14 mouse cellular contexts compared by ENCODE assay signal in genomic region chr17:7794093-7794492, GRCm38 (mm10). TPM values are rescaled to one million over a fixed set of nuclear protein-coding genes. Genes with fewer than 3 reads are reported as not detected.
DNase-seq lines count a peak whose midpoint lies in the region; ATAC-seq lines count a peak whose summit lies in the region.
"Had no signal": no experiment of that assay in that cellular context is flagged by ENCODE, and none has a peak within 500 bp of the region (broad histone marks: within the 10 kb centered on the region; RNA-seq: fewer than 3 reads in every experiment).

No protein-coding gene starts in this region.

- WGBS in lung, embryonic 16.5 days, result 66% methylated on average over 6 of the region's 6 CpGs

- peak; percentile 7 for DNase-seq in adrenal gland, postnatal 10 days
- DNase-seq in adrenal gland, adult 8-10 months, result no peak
- no peak for DNase-seq in lung, postnatal 25 days (ENCODE audit: low spot score)
- peak; percentile 6 to 13 for DNase-seq in heart, postnatal 36 days
- DNase-seq in skeletal muscle tissue, adult 2 months (ENCODE audit: low read depth, low spot score), result peak; percentile 64
- no peak for DNase-seq in c-Kit-positive CD71-positive TER-119-positive erythroid progenitor cells, embryonic 14.5 days (ENCODE audit: low spot score)
- DNase-seq: cerebellum, adult 2 months; kidney, adult 9 months; liver, embryonic 13.5 days; midbrain, embryonic 14.5 days had no signal

- intact Hi-C loops in heart, postnatal 36 days (cut with DNase I), result no loop called here

- no peak overlapping the region for H3K4me3 ChIP-seq in lung, embryonic 16.5 days (ENCODE audit: low read length)
- H3K4me3 ChIP-seq: forebrain, embryonic 12.5 days; limb, embryonic 10.5 days; liver, embryonic 13.5 days had no signal

- no peaks in the 10 kb centered on the region for H3K9me3 ChIP-seq in lung, embryonic 16.5 days (ENCODE audit: control insufficient read depth, low read length)
- H3K9me3 ChIP-seq: forebrain, embryonic 12.5 days; limb, embryonic 10.5 days; liver, embryonic 13.5 days had no signal

- H3K27ac ChIP-seq in lung, embryonic 16.5 days (ENCODE audit: low read length), result no peak overlapping the region
- H3K27ac ChIP-seq: forebrain, embryonic 12.5 days; limb, embryonic 10.5 days; liver, embryonic 13.5 days had no signal

- H3K4me1 ChIP-seq in lung, embryonic 16.5 days (replicated peaks; ENCODE audit: control insufficient read depth, insufficient read depth, low read length), result 0 out of 2 replicates have a peak, but pooled peaks cover 3% of the 10 kb centered on the region
- H3K4me1 ChIP-seq: forebrain, embryonic 12.5 days; liver, embryonic 13.5 days had no signal

- no peaks in the 10 kb centered on the region for H3K36me3 ChIP-seq in lung, embryonic 16.5 days (ENCODE audit: control insufficient read depth, insufficient read depth, low read length)
- H3K36me3 ChIP-seq: forebrain, embryonic 12.5 days; limb, embryonic 10.5 days; liver, embryonic 13.5 days had no signal

- H3K27me3 ChIP-seq in lung, embryonic 16.5 days (ENCODE audit: control insufficient read depth, insufficient read depth, low read depth, low read length), result no peaks in the 10 kb centered on the region
- H3K27me3 ChIP-seq: forebrain, embryonic 12.5 days; liver, embryonic 13.5 days had no signal

- ATAC-seq in lung, embryonic 16.5 days (ENCODE audit: low read depth), result peak; percentile 51; the same call in 1 of the 2 replicates
- no peak for ATAC-seq in megakaryocyte-erythroid progenitor cell, adult 5-6 weeks (replicated peaks; ENCODE audit: low FRiP score, low TSS enrichment, poor library complexity, severe bottlenecking)

- H3K4me2 ChIP-seq in lung, embryonic 16.5 days (ENCODE audit: low read depth, low read length), result no peak overlapping the region
- H3K4me2 ChIP-seq: forebrain, embryonic 12.5 days; liver, embryonic 13.5 days had no signal

- no peak overlapping the region for H3K9ac ChIP-seq in lung, embryonic 16.5 days (ENCODE audit: low read length)
- H3K9ac ChIP-seq: forebrain, embryonic 12.5 days; liver, embryonic 13.5 days had no signal

RNA-seq across cellular contexts. Expression of gene Fndc1, which starts 33.0 kb away (rescaled TPM):
- 10 to 100 TPM; 37.8 to 39.8 TPM for total RNA-seq in adrenal gland, postnatal 10 days (2021)
- 1 to 10 TPM; 4.4 to 7.5 (median 5.8) TPM for total RNA-seq in adrenal gland, adult 8-10 months (2022)
- 39.6 and 41.3 TPM in 2 replicates for polyA plus RNA-seq in lung, embryonic 16.5 days (2015; fragmentation: Nextera tagmentation; extraction: Ambion mirVana)
- total RNA-seq in heart, postnatal 36 days (2021), result 10 to 100 TPM; 17.9 to 23.7 TPM
- total RNA-seq in megakaryocyte-erythroid progenitor cell, adult 5-6 weeks (2014; fragmentation: Nextera tagmentation), result not detected in 2 replicates
- not detected in 2 replicates for total RNA-seq in megakaryocyte-erythroid progenitor cell, adult 5-6 weeks (2017)

Comparison
In these comparisons a context has a peak if more than half of its experiments do, and no peak if none do; other contexts are left out.
1. DNase-seq: peak in adrenal gland, postnatal 10 days (single experiment), heart, postnatal 36 days (2 of 2) and skeletal muscle tissue, adult 2 months (single experiment); none in adrenal gland, adult 8-10 months (single experiment), lung, postnatal 25 days (single experiment) and c-Kit-positive CD71-positive TER-119-positive erythroid progenitor cells, embryonic 14.5 days (single experiment).
2. RNA of gene Fndc1, which starts 33.0 kb away (total RNA-seq): 37.8 to 39.8 TPM in adrenal gland, postnatal 10 days, 17.9 to 23.7 TPM in heart, postnatal 36 days and 4.4 to 7.5 TPM in adrenal gland, adult 8-10 months; not detected in megakaryocyte-erythroid progenitor cell, adult 5-6 weeks; every median in the first group is over 4 times any median in the second.